Mouse (Mus musculus) neural tube, embryonic 14.5 days (tissue): ENCODE results near the gene Tmub2. TPM values are rescaled to one million over a fixed set of nuclear protein-coding genes. Genes with fewer than 3 reads are reported as not detected.

Source experiments
- ATAC-seq: fragments of 200-750 bp; cut with Nextera tagmentation; 2 replicates; pipeline ENCODE4 v1.8.0; 2017; ENCODE audit warnings: low read depth, mild to moderate bottlenecking, moderate TSS enrichment, moderate library complexity
- H3K27ac ChIP-seq: fragments of 300-500 bp; sonication (generic); 2 replicates; pipeline ENCODE4 v1.5.1; 2014; ENCODE audit warnings: low read depth, mild to moderate bottlenecking, control low read depth, low read length, moderate library complexity, mixed read lengths
- H3K27me3 ChIP-seq: fragments of 300-500 bp; sonication (generic); 2 replicates; pipeline ENCODE4 v1.6.1; 2014; ENCODE audit warnings: low read length; ENCODE audit not compliant: control insufficient read depth, insufficient read depth
- H3K36me3 ChIP-seq: fragments of 300-500 bp; sonication (generic); 2 replicates; pipeline ENCODE4 v1.6.1; 2014; ENCODE audit warnings: low read length, mixed read lengths; ENCODE audit not compliant: control insufficient read depth, insufficient read depth
- H3K4me1 ChIP-seq: fragments of 300-500 bp; sonication (generic); 2 replicates; pipeline ENCODE4 v1.6.1; 2014; ENCODE audit warnings: low read length; ENCODE audit not compliant: control insufficient read depth, insufficient read depth
- H3K4me2 ChIP-seq: fragments of 300-500 bp; sonication (generic); 2 replicates; pipeline ENCODE4 v1.6.1; 2014; ENCODE audit warnings: mild to moderate bottlenecking, low read depth, low read length, control low read depth
- H3K4me3 ChIP-seq: fragments of 300-500 bp; sonication (generic); 2 replicates; pipeline ENCODE4 v1.5.1; 2014; ENCODE audit warnings: low read depth, low read length, control low read depth, mixed read lengths
- H3K9ac ChIP-seq: fragments of 300-500 bp; sonication (generic); replicated peaks from 2 replicates; pipeline ENCODE4 v1.6.1; 2014; ENCODE audit warnings: low read depth, mild to moderate bottlenecking, control low read depth, low read length, mixed read lengths
- H3K9me3 ChIP-seq: fragments of 300-500 bp; sonication (generic); 2 replicates; pipeline ENCODE4 v1.6.1; 2016; ENCODE audit warnings: low read length; ENCODE audit not compliant: control insufficient read depth
- WGBS: fragments of 180-500 bp; shearing (Covaris S2); extraction: QIAGEN DNeasy Blood & Tissue Kit; methylation state at CpG from one replicate; pipeline ENCODE4 v1.1.7; 2014; 5-methylcytosine and 5-hydroxymethylcytosine counted together
- polyA plus RNA-seq: library from polyadenylated mRNA; unstranded; fragments of >200 nt; fragmentation: Nextera tagmentation; extraction: Ambion mirVana; gene quantifications from 2 replicates; pipeline ENCODE4 v1.2.1, GENCODE M21; 2014

Gene Tmub2
- 86.9 and 88.6 TPM in 2 replicates for polyA plus RNA-seq

GRCm38 (mm10) chr11:102284501-102285094 is at the start of gene Tmub2:
TSS of gene Tmub2 (plus strand) at chr11:102284931.
- peak; percentile 91 for ATAC-seq
- peak within 1 kb of the TSS; percentile 83 for H3K9ac ChIP-seq
- H3K4me1 ChIP-seq = peaks cover 11% of the 10 kb centered on the region
- peak within 1 kb of the TSS; percentile 80 for H3K27ac ChIP-seq
- H3K27me3 ChIP-seq = no peaks in the 10 kb centered on the region
- H3K36me3 ChIP-seq = peaks cover 12% of the 10 kb centered on the region; the same call in 1 of the 2 replicates
- H3K4me3 ChIP-seq = peak within 1 kb of the TSS; percentile 71
- no peaks in the 10 kb centered on the region for H3K9me3 ChIP-seq
- peak within 1 kb of the TSS; percentile 75 for H3K4me2 ChIP-seq
- WGBS = under 1% methylated on average over 32 of the region's 32 CpGs

GRCm38 (mm10) chr11:102236022-102236421 is 48.7 kb upstream of the Tmub2 start:
- 77% methylated on average over 2 of the region's 2 CpGs for WGBS
- ATAC-seq = no peak
- no peak overlapping the region for H3K9ac ChIP-seq

GRCm38 (mm10) chr11:102240636-102241035 is 44.1 kb upstream of the Tmub2 start:
- 89% methylated on average over 6 of the region's 6 CpGs for WGBS
- H3K9me3 ChIP-seq = no peaks in the 10 kb centered on the region
- no peaks in the 10 kb centered on the region for H3K36me3 ChIP-seq
- H3K9ac ChIP-seq = no peak overlapping the region
- no peak overlapping the region for H3K4me3 ChIP-seq
- H3K4me2 ChIP-seq = no peak overlapping the region
- H3K4me1 ChIP-seq = peaks cover 13% of the 10 kb centered on the region
- no peak overlapping the region for H3K27ac ChIP-seq
- no peaks in the 10 kb centered on the region for H3K27me3 ChIP-seq
- ATAC-seq = no peak

More at GRCm38 (mm10) chr11:102236022-102236421, 48.7 kb upstream of the Tmub2 start:
- no peaks in the 10 kb centered on the region for H3K9me3 ChIP-seq
- H3K36me3 ChIP-seq = no peaks in the 10 kb centered on the region
- no peak overlapping the region for H3K27ac ChIP-seq
- H3K27me3 ChIP-seq = no peaks in the 10 kb centered on the region
- H3K4me3 ChIP-seq = no peak overlapping the region
- no peaks in the 10 kb centered on the region for H3K4me1 ChIP-seq
- H3K4me2 ChIP-seq = no peak overlapping the region

GRCm38 (mm10) chr11:102241246-102241645 is 43.5 kb upstream of the Tmub2 start:
- H3K4me2 ChIP-seq = no peak overlapping the region
- H3K27me3 ChIP-seq = no peaks in the 10 kb centered on the region
- no peaks in the 10 kb centered on the region for H3K36me3 ChIP-seq
- no peak overlapping the region for H3K27ac ChIP-seq
- no peaks in the 10 kb centered on the region for H3K9me3 ChIP-seq
- peaks cover 19% of the 10 kb centered on the region for H3K4me1 ChIP-seq
- ATAC-seq = no peak
- H3K4me3 ChIP-seq = no peak overlapping the region
- 88% methylated on average over 5 of the region's 5 CpGs for WGBS
- no peak overlapping the region for H3K9ac ChIP-seq

- no peak overlapping the region for H3K4me3 ChIP-seq
- no peaks in the 10 kb centered on the region for H3K9me3 ChIP-seq
- no peaks in the 10 kb centered on the region for H3K36me3 ChIP-seq
- 52% methylated on average over 5 of the region's 5 CpGs for WGBS
- no peaks in the 10 kb centered on the region for H3K27me3 ChIP-seq
- peaks cover 19% of the 10 kb centered on the region for H3K4me1 ChIP-seq
- no peak overlapping the region for H3K9ac ChIP-seq
- no peak for ATAC-seq
- H3K27ac ChIP-seq = no peak overlapping the region
- no peak overlapping the region for H3K4me2 ChIP-seq
Measured at GRCm38 (mm10) chr11:102241874-102242273, 42.9 kb upstream of the Tmub2 start.

GRCm38 (mm10) chr11:102244926-102245449 is 39.7 kb upstream of the Tmub2 start:
- peaks cover 23% of the 10 kb centered on the region for H3K4me1 ChIP-seq
- peak overlapping the region; percentile 78 for H3K4me2 ChIP-seq
- H3K27ac ChIP-seq = peak overlapping the region; percentile 79
- ATAC-seq = peak; percentile 85
- H3K27me3 ChIP-seq = no peaks in the 10 kb centered on the region
- WGBS = under 1% methylated on average over 32 of the region's 32 CpGs
- no peaks in the 10 kb centered on the region for H3K9me3 ChIP-seq
- peak overlapping the region; percentile 34 for H3K4me3 ChIP-seq
- H3K36me3 ChIP-seq = no peaks in the 10 kb centered on the region
- peak overlapping the region; percentile 55 for H3K9ac ChIP-seq

GRCm38 (mm10) chr11:102245581-102246272 is 39.0 kb upstream of the Tmub2 start:
- H3K4me3 ChIP-seq = peak overlapping the region; percentile 34
- no peaks in the 10 kb centered on the region for H3K9me3 ChIP-seq
- no peak for ATAC-seq
- H3K4me1 ChIP-seq = peaks cover 23% of the 10 kb centered on the region
- H3K4me2 ChIP-seq = peak overlapping the region; percentile 78
- H3K27me3 ChIP-seq = no peaks in the 10 kb centered on the region
- WGBS = 36% methylated on average over 14 of the region's 14 CpGs
- H3K36me3 ChIP-seq = no peaks in the 10 kb centered on the region
- H3K27ac ChIP-seq = peak overlapping the region; percentile 79
- peak overlapping the region; percentile 55 for H3K9ac ChIP-seq

GRCm38 (mm10) chr11:102246273-102246635 is 38.5 kb upstream of the Tmub2 start:
- no peak for ATAC-seq

GRCm38 (mm10) chr11:102246871-102247270 is 37.9 kb upstream of the Tmub2 start:
- no peaks in the 10 kb centered on the region for H3K36me3 ChIP-seq
- H3K4me2 ChIP-seq = no peak overlapping the region
- H3K4me3 ChIP-seq = no peak overlapping the region
- H3K27ac ChIP-seq = no peak overlapping the region
- no peak for ATAC-seq
- H3K4me1 ChIP-seq = peaks cover 23% of the 10 kb centered on the region
- no peak overlapping the region for H3K9ac ChIP-seq
- no peaks in the 10 kb centered on the region for H3K9me3 ChIP-seq
- WGBS = 93% methylated on average over 4 of the region's 4 CpGs
- no peaks in the 10 kb centered on the region for H3K27me3 ChIP-seq

More at GRCm38 (mm10) chr11:102246273-102246635, 38.5 kb upstream of the Tmub2 start:
- no peak overlapping the region for H3K9ac ChIP-seq
- H3K9me3 ChIP-seq = no peaks in the 10 kb centered on the region
- no peak overlapping the region for H3K4me2 ChIP-seq
- no peaks in the 10 kb centered on the region for H3K27me3 ChIP-seq
- peaks cover 23% of the 10 kb centered on the region for H3K4me1 ChIP-seq
- H3K4me3 ChIP-seq = no peak overlapping the region
- 80% methylated on average over 6 of the region's 6 CpGs for WGBS
- H3K27ac ChIP-seq = no peak overlapping the region
- H3K36me3 ChIP-seq = no peaks in the 10 kb centered on the region
